Mouse (Mus musculus): Measurements from ENCODE around the gene Birc6.

DNA sequence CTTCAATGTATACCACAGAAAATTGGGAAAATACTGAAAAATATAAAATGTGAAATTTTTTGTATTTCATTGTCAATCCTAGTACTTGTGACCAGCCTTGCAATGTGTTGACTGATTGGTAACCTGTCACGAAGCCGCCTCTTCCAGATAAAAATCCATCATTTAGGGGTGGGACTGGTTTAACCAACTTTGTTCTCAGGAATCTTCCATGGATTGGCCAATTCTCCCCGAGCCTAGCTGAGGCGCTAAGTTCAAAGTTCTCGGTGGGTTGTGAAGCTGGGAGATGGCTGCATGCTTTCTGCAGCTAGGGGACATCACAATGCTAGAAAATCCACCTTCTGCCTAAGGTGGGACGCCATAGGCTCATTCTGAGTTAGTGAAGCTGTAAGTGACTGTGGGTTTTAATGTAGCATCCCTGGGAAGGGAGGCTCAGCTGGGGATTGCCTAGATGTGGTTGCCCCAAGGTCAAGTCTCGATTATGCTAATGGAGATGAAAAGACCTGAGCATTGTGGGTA lies 179.6 kb downstream of the Birc6 start:
- no peak for TF ChIP-seq CTCF (IDR thresholded peaks at IDR 0.05; ENCODE audit: insufficient read depth, low read depth, low read length)
- no peak for TF ChIP-seq POLR2A (IDR thresholded peaks at IDR 0.05; ENCODE audit: insufficient read depth, low read depth, low read length)
